Mouse (Mus musculus) megakaryocyte, embryonic 14.5 days (primary cell): Measurements from ENCODE around the gene 9230112D13Rik. TPM values are rescaled to one million over a fixed set of nuclear protein-coding genes. Genes with fewer than 3 reads are reported as not detected.

Source experiments
- H3K27me3 ChIP-seq: replicated peaks from 2 replicates; pipeline ENCODE3; 2012; ENCODE audit warnings: inconsistent platforms
- H3K36me3 ChIP-seq: replicated peaks from 2 replicates; pipeline ENCODE3; 2012; ENCODE audit warnings: low read length, inconsistent platforms, mixed read lengths
- H3K4me1 ChIP-seq: 2 replicates; pipeline ENCODE4 v1.6.1; 2012; ENCODE audit warnings: inconsistent platforms
- H3K4me3 ChIP-seq: replicated peaks from 2 replicates; pipeline ENCODE3; 2012; ENCODE audit warnings: moderate library complexity, mild to moderate bottlenecking, inconsistent platforms
- H3K9me3 ChIP-seq: 2 replicates; pipeline ENCODE4 v1.6.1; 2012; ENCODE audit warnings: inconsistent platforms
- FLI1 ChIP-seq: IDR thresholded peaks from 2 replicates; pipeline ENCODE4 v1.6.1; 2012; ENCODE audit warnings: low read length, inconsistent platforms, mixed read lengths
- GATA1 ChIP-seq: IDR thresholded peaks from 3 replicates; pipeline ENCODE4 v1.6.1; 2012; ENCODE audit warnings: mixed read lengths, low read length, inconsistent platforms, borderline replicate concordance
- polyA plus RNA-seq: library from polyadenylated mRNA; stranded (reverse); fragments of >175 nt; gene quantifications from 2 replicates; pipeline ENCODE4 v1.2.3, GENCODE M21; 2012; ENCODE audit warnings: low replicate concordance; ENCODE audit not compliant: insufficient read depth

Gene 9230112D13Rik
- polyA plus RNA-seq, 1 experiment: not detected

DNA sequence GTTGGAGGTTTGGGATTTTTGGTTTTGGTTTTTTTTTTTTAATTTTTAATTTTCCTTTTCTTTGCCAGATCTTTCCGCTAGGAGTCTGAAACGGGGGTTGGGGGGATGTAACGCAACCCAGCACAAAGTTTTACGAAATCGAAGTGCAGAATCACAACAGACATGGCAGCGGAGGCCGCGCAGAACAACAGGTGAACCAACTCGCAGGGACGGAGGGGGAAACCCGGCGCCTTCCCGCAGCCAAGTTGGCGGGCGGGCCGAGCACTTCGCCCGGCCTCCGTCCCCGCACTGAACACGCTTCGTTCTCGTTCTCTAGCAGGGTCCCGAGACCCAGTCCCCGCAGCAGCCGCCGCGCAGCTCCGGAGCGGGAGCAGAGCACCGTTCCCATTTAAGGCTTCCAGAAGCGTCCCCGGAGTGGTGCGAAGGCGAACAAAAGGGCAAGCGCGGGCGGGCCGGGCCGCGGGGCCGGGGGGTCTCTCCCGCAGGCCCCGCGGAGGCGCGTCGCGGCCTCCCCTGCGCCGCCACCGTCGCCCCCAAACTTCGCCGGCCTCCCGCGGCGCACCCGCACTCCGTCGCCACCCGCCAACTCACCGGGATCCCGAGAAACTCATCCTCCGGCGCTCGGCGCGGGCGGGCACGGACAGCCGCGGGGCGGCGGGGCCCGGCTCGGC lies 20.7 kb downstream of the 9230112D13Rik start:
- H3K36me3 ChIP-seq: no peaks in the 10 kb centered on the region
- peaks cover 17% of the 10 kb centered on the region for H3K4me1 ChIP-seq
- TF ChIP-seq GATA1: no peak
- no peak for TF ChIP-seq FLI1
- H3K4me3 ChIP-seq: peak overlapping the region; percentile 92
- no peaks in the 10 kb centered on the region for H3K9me3 ChIP-seq
- H3K27me3 ChIP-seq: peaks cover 85% of the 10 kb centered on the region

DNA sequence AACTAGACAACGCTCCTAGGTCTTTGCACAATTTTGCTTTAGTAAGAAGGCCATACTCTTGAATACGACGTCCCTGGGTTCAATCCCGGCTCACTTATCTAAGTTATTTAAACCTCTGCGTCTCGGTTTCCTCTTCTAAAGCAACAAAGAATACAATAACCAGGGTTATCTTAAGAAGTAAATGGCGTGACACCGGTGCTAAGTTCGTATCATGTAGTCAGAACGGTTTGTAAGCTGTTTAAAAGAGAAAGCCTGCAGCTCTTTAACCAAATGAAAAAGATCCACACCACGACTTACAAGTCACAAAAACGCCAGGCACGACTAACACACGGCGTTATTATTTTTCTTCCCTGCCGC lies 21.2 kb downstream of the 9230112D13Rik start:
- Histone ChIP-seq H3K27me3 (peaks cover 84% of the 10 kb centered on the region), H3K4me3 (peak overlapping the region; percentile 92), H3K4me1 (peaks cover 17% of the 10 kb centered on the region), H3K36me3 (no peaks in the 10 kb centered on the region), H3K9me3 (no peaks in the 10 kb centered on the region)
- TF ChIP-seq FLI1 (no peak), GATA1 (no peak)

DNA sequence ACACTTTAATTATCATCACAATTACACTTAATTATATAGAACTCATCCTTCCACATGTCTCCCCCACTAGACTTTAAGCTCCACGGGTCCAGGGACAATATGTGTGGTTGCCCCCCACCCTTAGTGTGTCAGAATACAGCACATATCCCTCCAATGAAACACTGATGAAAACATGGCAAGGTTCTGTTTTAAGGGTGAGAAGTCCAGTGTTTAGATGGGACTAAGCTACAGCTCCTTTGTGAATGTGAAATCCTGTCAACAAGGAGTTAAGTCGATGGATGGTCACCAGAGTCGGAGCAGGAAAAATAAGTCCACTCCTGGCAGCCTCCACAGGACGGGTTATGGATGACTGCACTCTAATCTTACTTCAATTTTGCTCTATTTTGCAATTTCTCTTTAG lies 22.3 kb downstream of the 9230112D13Rik start:
- no peak for TF ChIP-seq GATA1
- TF ChIP-seq FLI1: no peak
- no peak overlapping the region for H3K4me3 ChIP-seq
- H3K27me3 ChIP-seq: peaks cover 75% of the 10 kb centered on the region
- H3K36me3 ChIP-seq: no peaks in the 10 kb centered on the region
- peaks cover 14% of the 10 kb centered on the region for H3K4me1 ChIP-seq
- H3K9me3 ChIP-seq: no peaks in the 10 kb centered on the region

GRCm38 (mm10) chr14:34499664-34500063 lies 22.9 kb downstream of the 9230112D13Rik start:
- Histone ChIP-seq H3K9me3 (no peaks in the 10 kb centered on the region), H3K4me1 (peaks cover 13% of the 10 kb centered on the region), H3K27me3 (peaks cover 70% of the 10 kb centered on the region), H3K36me3 (no peaks in the 10 kb centered on the region), H3K4me3 (no peak overlapping the region)
- TF ChIP-seq GATA1 (no peak), FLI1 (no peak)

DNA sequence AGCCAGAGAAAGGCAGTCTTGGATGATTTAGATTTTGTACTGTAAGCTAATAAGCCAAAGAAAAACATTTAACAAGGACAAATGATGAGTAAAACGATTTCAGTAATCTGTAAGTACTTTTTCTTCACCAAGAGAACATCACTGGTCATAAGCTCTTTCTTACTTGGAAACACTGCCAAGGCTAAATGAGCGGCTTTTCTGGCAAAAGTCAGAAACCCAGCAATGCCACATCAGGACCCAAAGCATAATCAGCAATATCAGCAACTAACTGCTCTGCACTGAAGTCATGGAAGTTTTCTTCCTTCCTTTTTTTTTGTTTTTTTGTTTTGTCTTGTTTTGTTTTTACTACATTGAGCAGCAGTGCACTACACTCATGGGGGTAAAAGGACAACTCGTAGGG lies 25.3 kb downstream of the 9230112D13Rik start:
- H3K9me3 ChIP-seq: no peaks in the 10 kb centered on the region
- H3K36me3 ChIP-seq: no peaks in the 10 kb centered on the region
- no peak overlapping the region for H3K4me3 ChIP-seq
- peaks cover 8% of the 10 kb centered on the region for H3K4me1 ChIP-seq
- peaks cover 51% of the 10 kb centered on the region for H3K27me3 ChIP-seq
- TF ChIP-seq FLI1 (no peak), GATA1 (no peak)

GRCm38 (mm10) chr14:34493682-34494081 lies 28.9 kb downstream of the 9230112D13Rik start:
- Histone ChIP-seq H3K27me3 (peaks cover 25% of the 10 kb centered on the region), H3K4me3 (no peak overlapping the region), H3K4me1 (no peaks in the 10 kb centered on the region), H3K9me3 (no peaks in the 10 kb centered on the region), H3K36me3 (no peaks in the 10 kb centered on the region)
- TF ChIP-seq FLI1 (no peak), GATA1 (no peak)

- no peaks in the 10 kb centered on the region for H3K36me3 ChIP-seq
- H3K4me1 ChIP-seq: no peaks in the 10 kb centered on the region
- H3K27me3 ChIP-seq: peaks cover 22% of the 10 kb centered on the region
- no peaks in the 10 kb centered on the region for H3K9me3 ChIP-seq
- H3K4me3 ChIP-seq: no peak overlapping the region
- no peak for TF ChIP-seq GATA1
- TF ChIP-seq FLI1: no peak
These were observed 29.9 kb downstream of the 9230112D13Rik start for GRCm38 (mm10) chr14:34492688-34493087.

DNA sequence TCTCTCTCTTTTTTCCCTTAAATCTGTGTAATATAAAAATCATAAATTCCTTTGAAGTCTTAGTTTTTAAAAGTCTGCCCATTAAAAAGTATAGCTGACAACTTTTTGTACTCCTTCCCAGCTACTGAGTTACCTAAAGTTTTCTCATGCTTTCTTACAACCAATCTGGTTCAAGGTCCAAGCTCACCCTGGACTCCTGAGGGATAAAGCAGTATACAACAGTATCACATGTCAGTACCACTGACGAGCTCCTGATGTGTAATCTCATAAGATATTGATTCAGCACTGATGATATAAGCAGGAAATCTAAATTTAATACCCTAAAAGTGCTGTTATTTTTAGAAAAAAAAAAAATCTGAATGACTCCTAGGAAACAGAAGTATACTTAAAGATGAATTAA lies 31.6 kb downstream of the 9230112D13Rik start:
- TF ChIP-seq GATA1 (no peak), FLI1 (no peak)
- Histone ChIP-seq H3K27me3 (peaks cover 11% of the 10 kb centered on the region), H3K9me3 (no peaks in the 10 kb centered on the region), H3K4me1 (no peaks in the 10 kb centered on the region), H3K4me3 (no peak overlapping the region), H3K36me3 (no peaks in the 10 kb centered on the region)

GRCm38 (mm10) chr14:34489928-34490327 lies 32.7 kb downstream of the 9230112D13Rik start:
- Histone ChIP-seq H3K36me3 (no peaks in the 10 kb centered on the region), H3K4me3 (no peak overlapping the region), H3K9me3 (no peaks in the 10 kb centered on the region), H3K27me3 (peaks cover 11% of the 10 kb centered on the region), H3K4me1 (no peaks in the 10 kb centered on the region)
- no peak for TF ChIP-seq FLI1
- TF ChIP-seq GATA1: no peak

- Histone ChIP-seq H3K36me3 (no peaks in the 10 kb centered on the region), H3K4me1 (no peaks in the 10 kb centered on the region), H3K4me3 (no peak overlapping the region), H3K27me3 (peaks cover 4% of the 10 kb centered on the region), H3K9me3 (no peaks in the 10 kb centered on the region)
- TF ChIP-seq GATA1: no peak
- no peak for TF ChIP-seq FLI1
These were observed 36.4 kb downstream of the 9230112D13Rik start for GRCm38 (mm10) chr14:34486169-34486568.

GRCm38 (mm10) chr14:34483469-34484341 lies 38.9 kb downstream of the 9230112D13Rik start:
- Histone ChIP-seq H3K4me3 (no peak overlapping the region), H3K9me3 (no peaks in the 10 kb centered on the region), H3K36me3 (no peaks in the 10 kb centered on the region), H3K27me3 (peaks cover 2% of the 10 kb centered on the region), H3K4me1 (no peaks in the 10 kb centered on the region)
- TF ChIP-seq FLI1: no peak
- TF ChIP-seq GATA1: no peak
